Mouse (Mus musculus) limb, embryonic 11.5 days (tissue): ENCODE data around the gene Nhlrc2. TPM values are rescaled to one million over a fixed set of nuclear protein-coding genes. Genes with fewer than 3 reads are reported as not detected.

Source experiments
- ATAC-seq: fragments of 200-750 bp; cut with Nextera tagmentation; 2 replicates; pipeline ENCODE4 v1.8.0; 2017; ENCODE audit warnings: low read depth; ENCODE audit not compliant: insufficient number of reproducible peaks, low FRiP score, low TSS enrichment
- DNase-seq: peaks from one replicate; pipeline ENCODE4 v3.0.0-alpha.2; 2015; ENCODE audit warnings: low spot score
- H3K27ac ChIP-seq: fragments of 300-500 bp; sonication (generic); replicated peaks from 2 replicates; pipeline ENCODE4 v1.5.1; 2014; ENCODE audit warnings: low read depth, mild to moderate bottlenecking, low read length
- H3K27me3 ChIP-seq: fragments of 300-500 bp; sonication (generic); 2 replicates; pipeline ENCODE4 v1.6.1; 2014; ENCODE audit warnings: mild to moderate bottlenecking, low read length, mixed read lengths; ENCODE audit not compliant: control insufficient read depth, insufficient read depth
- H3K36me3 ChIP-seq: fragments of 300-500 bp; sonication (generic); 2 replicates; pipeline ENCODE4 v1.6.1; 2014; ENCODE audit warnings: mild to moderate bottlenecking, low read length, moderate library complexity, mixed read lengths; ENCODE audit not compliant: control insufficient read depth, insufficient read depth
- H3K4me1 ChIP-seq: fragments of 300-500 bp; sonication (generic); 2 replicates; pipeline ENCODE4 v1.6.1; 2014; ENCODE audit warnings: low read length, mixed read lengths; ENCODE audit not compliant: control insufficient read depth, insufficient read depth
- H3K4me2 ChIP-seq: fragments of 300-500 bp; sonication (generic); 2 replicates; pipeline ENCODE4 v1.6.1; 2014; ENCODE audit warnings: low read depth, mild to moderate bottlenecking, moderate library complexity; ENCODE audit not compliant: severe bottlenecking
- H3K4me3 ChIP-seq: fragments of 300-500 bp; sonication (generic); 2 replicates; pipeline ENCODE4 v1.5.1; 2014; ENCODE audit warnings: low read depth, low read length
- H3K9ac ChIP-seq: fragments of 300-500 bp; sonication (generic); 2 replicates; pipeline ENCODE4 v1.6.1; 2014; ENCODE audit warnings: mild to moderate bottlenecking, low read length
- H3K9me3 ChIP-seq: fragments of 300-500 bp; sonication (generic); 2 replicates; pipeline ENCODE4 v1.6.1; 2016; ENCODE audit warnings: low read length; ENCODE audit not compliant: control insufficient read depth
- WGBS: fragments of 180-500 bp; shearing (Covaris S2); extraction: QIAGEN DNeasy Blood & Tissue Kit; methylation state at CpG from one replicate; pipeline ENCODE4 v1.1.7; 2014; 5-methylcytosine and 5-hydroxymethylcytosine counted together
- polyA plus RNA-seq: library from polyadenylated mRNA; unstranded; fragments of >200 nt; fragmentation: Nextera tagmentation; extraction: Ambion mirVana; gene quantifications from 2 replicates; pipeline ENCODE4 v1.2.1, GENCODE M21; 2014

Gene Nhlrc2
- polyA plus RNA-seq, 1 experiment from 2014 or later, result 16.3 TPM

- 90% methylated on average over 8 of the region's 8 CpGs for WGBS
- no peak for ATAC-seq
Measured at GRCm38 (mm10) chr19:56570781-56571180, 22.7 kb downstream of the Nhlrc2 start.

DNA sequence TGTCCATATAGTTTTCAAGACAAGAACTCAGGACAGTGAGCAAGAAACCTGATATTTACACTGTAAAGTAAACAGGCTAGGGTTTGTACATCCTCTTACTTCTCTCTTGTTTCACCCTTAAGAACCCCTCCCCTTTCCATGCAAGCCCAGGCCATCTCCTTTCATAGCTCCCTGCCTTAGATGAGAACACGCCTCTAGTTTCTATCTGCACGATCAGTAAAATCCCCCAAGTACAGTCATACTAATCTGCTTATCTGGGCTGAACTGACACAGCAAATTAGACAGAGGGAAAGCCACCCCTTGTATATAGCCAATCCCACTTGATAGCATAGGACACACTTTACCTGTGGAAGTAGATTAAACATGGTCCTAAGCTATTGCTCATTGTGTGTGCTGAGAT, 23.2 kb downstream of the Nhlrc2 start:
- Histone ChIP-seq H3K9ac (no peak overlapping the region), H3K36me3 (no peaks in the 10 kb centered on the region; the same call in 1 of the 2 replicates), H3K27ac (no peak overlapping the region), H3K4me3 (no peak overlapping the region), H3K4me2 (no peak overlapping the region), H3K27me3 (no peaks in the 10 kb centered on the region), H3K9me3 (no peaks in the 10 kb centered on the region), H3K4me1 (no peaks in the 10 kb centered on the region)
- 93% methylated on average over 2 of the region's 2 CpGs for WGBS
- DNase-seq, result no peak
- no peak for ATAC-seq

More at GRCm38 (mm10) chr19:56570781-56571180, 22.7 kb downstream of the Nhlrc2 start:
- no peaks in the 10 kb centered on the region; the same call in 1 of the 2 replicates for H3K36me3 ChIP-seq
- H3K4me2 ChIP-seq, result no peak overlapping the region
- H3K9me3 ChIP-seq, result no peaks in the 10 kb centered on the region
- DNase-seq, result no peak
- no peak overlapping the region for H3K27ac ChIP-seq
- H3K9ac ChIP-seq, result no peak overlapping the region
- no peaks in the 10 kb centered on the region for H3K4me1 ChIP-seq
- no peaks in the 10 kb centered on the region for H3K27me3 ChIP-seq
- H3K4me3 ChIP-seq, result no peak overlapping the region

DNA sequence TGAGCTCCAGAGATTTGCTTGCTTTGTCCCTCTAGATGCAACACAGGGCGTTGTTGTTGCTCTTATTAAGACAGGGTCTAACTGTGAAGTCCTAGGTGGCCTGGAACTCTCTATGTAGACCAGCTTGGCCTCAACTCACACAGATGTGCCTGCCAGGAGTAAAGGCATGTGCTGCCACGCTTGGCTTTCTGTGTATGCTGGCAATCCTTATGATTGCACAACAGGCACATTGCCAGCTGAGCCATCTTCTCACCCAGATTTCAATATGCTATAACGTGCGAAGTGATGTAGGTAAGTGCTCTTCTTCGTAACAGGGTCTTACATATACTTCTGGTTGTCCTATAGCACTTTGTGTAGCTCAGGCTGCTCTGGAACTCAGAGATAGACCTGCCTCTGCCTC, 23.9 kb downstream of the Nhlrc2 start:
- H3K9ac ChIP-seq, result no peak overlapping the region
- no peak overlapping the region for H3K4me2 ChIP-seq
- no peaks in the 10 kb centered on the region for H3K9me3 ChIP-seq
- no peak overlapping the region for H3K4me3 ChIP-seq
- H3K4me1 ChIP-seq, result no peaks in the 10 kb centered on the region
- ATAC-seq (no peak), DNase-seq (no peak)
- no peaks in the 10 kb centered on the region; the same call in 1 of the 2 replicates for H3K36me3 ChIP-seq
- no peak overlapping the region; the same call in 1 of the 2 replicates for H3K27ac ChIP-seq
- WGBS, result 91% methylated on average over 5 of the region's 5 CpGs
- no peaks in the 10 kb centered on the region for H3K27me3 ChIP-seq

- Histone ChIP-seq H3K9me3 (no peaks in the 10 kb centered on the region), H3K4me2 (no peak overlapping the region), H3K36me3 (no peaks in the 10 kb centered on the region; the same call in 1 of the 2 replicates), H3K27ac (no peak overlapping the region), H3K4me3 (no peak overlapping the region), H3K9ac (no peak overlapping the region), H3K4me1 (no peaks in the 10 kb centered on the region), H3K27me3 (no peaks in the 10 kb centered on the region)
- 95% methylated on average over 6 of the region's 6 CpGs for WGBS
- no peak for ATAC-seq
- no peak for DNase-seq
Measured at GRCm38 (mm10) chr19:56573184-56573583, 25.1 kb downstream of the Nhlrc2 start.

GRCm38 (mm10) chr19:56577801-56578200, 29.7 kb downstream of the Nhlrc2 start:
- 100% methylated on average over 1 of the region's 1 CpGs for whole genome bisulfite sequencing
- H3K36me3 ChIP-seq, result peaks cover 5% of the 10 kb centered on the region; the same call in 1 of the 2 replicates
- no peaks in the 10 kb centered on the region for H3K27me3 ChIP-seq
- no peaks in the 10 kb centered on the region for H3K4me1 ChIP-seq
- no peak overlapping the region for H3K4me3 ChIP-seq
- H3K9me3 ChIP-seq, result no peaks in the 10 kb centered on the region
- no peak for DNase-seq
- no peak overlapping the region for H3K27ac ChIP-seq
- H3K4me2 ChIP-seq, result no peak overlapping the region
- no peak for ATAC-seq
- H3K9ac ChIP-seq, result no peak overlapping the region

GRCm38 (mm10) chr19:56581981-56582380, 33.9 kb downstream of the Nhlrc2 start:
- Histone ChIP-seq H3K9ac (no peak overlapping the region), H3K36me3 (peaks cover 7% of the 10 kb centered on the region; the same call in 1 of the 2 replicates), H3K27me3 (no peaks in the 10 kb centered on the region), H3K4me1 (no peaks in the 10 kb centered on the region), H3K4me2 (no peak overlapping the region), H3K27ac (no peak overlapping the region), H3K9me3 (no peaks in the 10 kb centered on the region), H3K4me3 (no peak overlapping the region)
- DNase-seq (no peak), ATAC-seq (no peak)
- 90% methylated on average over 5 of the region's 5 CpGs for WGBS

- WGBS, result 68% methylated on average over 5 of the region's 5 CpGs
Measured at GRCm38 (mm10) chr19:56583785-56584184, 35.7 kb downstream of the Nhlrc2 start.

DNA sequence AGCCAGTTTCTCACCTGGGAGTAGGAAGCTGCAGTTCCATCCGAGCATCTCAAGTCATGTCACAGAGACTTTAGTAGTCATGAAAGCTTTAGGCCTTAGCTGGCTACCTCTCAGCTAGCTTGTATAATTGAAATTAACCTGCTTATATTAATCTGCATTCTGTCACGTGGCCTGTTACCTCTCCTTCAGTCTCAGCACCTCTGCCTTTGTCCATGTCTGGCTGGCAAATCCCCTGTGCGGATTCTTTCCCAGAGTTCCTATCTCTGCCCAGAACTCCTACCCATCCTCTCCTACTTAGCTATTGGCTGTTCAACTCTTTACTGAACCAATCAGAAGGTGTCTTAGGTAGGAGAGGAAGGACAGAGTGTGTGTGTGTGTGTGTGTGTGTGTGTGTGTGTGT, 36.2 kb downstream of the Nhlrc2 start:
- H3K4me3 ChIP-seq, result no peak overlapping the region
- no peak overlapping the region for H3K4me2 ChIP-seq
- no peaks in the 10 kb centered on the region for H3K9me3 ChIP-seq
- 86% methylated on average over 3 of the region's 3 CpGs for WGBS
- no peak for DNase-seq
- H3K27ac ChIP-seq, result no peak overlapping the region
- H3K9ac ChIP-seq, result no peak overlapping the region
- no peaks in the 10 kb centered on the region for H3K4me1 ChIP-seq
- H3K27me3 ChIP-seq, result no peaks in the 10 kb centered on the region
- H3K36me3 ChIP-seq, result peaks cover 13% of the 10 kb centered on the region; the same call in 1 of the 2 replicates
- no peak for ATAC-seq

More at GRCm38 (mm10) chr19:56583785-56584184, 35.7 kb downstream of the Nhlrc2 start:
- DNase-seq, result no peak
- H3K36me3 ChIP-seq, result peaks cover 13% of the 10 kb centered on the region; the same call in 1 of the 2 replicates
- no peaks in the 10 kb centered on the region for H3K4me1 ChIP-seq
- no peaks in the 10 kb centered on the region for H3K9me3 ChIP-seq
- H3K9ac ChIP-seq, result no peak overlapping the region
- no peak for ATAC-seq
- no peaks in the 10 kb centered on the region for H3K27me3 ChIP-seq
- no peak overlapping the region for H3K4me3 ChIP-seq
- H3K27ac ChIP-seq, result no peak overlapping the region
- no peak overlapping the region for H3K4me2 ChIP-seq

- DNase-seq (no peak), ATAC-seq (no peak)
- 86% methylated on average over 8 of the region's 8 CpGs for WGBS
- Histone ChIP-seq H3K9me3 (no peaks in the 10 kb centered on the region), H3K4me2 (no peak overlapping the region), H3K36me3 (peaks cover 16% of the 10 kb centered on the region; the same call in 1 of the 2 replicates), H3K9ac (no peak overlapping the region), H3K4me3 (no peak overlapping the region), H3K27ac (no peak overlapping the region), H3K27me3 (no peaks in the 10 kb centered on the region), H3K4me1 (no peaks in the 10 kb centered on the region)
Measured at GRCm38 (mm10) chr19:56586320-56586719, 38.3 kb downstream of the Nhlrc2 start.
